Mouse (Mus musculus) limb, embryonic 14.5 days (tissue): ENCODE results near the gene Gna13. TPM values are rescaled to one million over a fixed set of nuclear protein-coding genes. Genes with fewer than 3 reads are reported as not detected.

Source experiments
- ATAC-seq: fragments of 200-750 bp; cut with Nextera tagmentation; 2 replicates; pipeline ENCODE4 v1.8.0; 2017; ENCODE audit warnings: low read depth, moderate number of reproducible peaks, moderate TSS enrichment; ENCODE audit not compliant: low FRiP score
- DNase-seq: peaks from one replicate; pipeline ENCODE4 v3.0.0-alpha.2; 2015; ENCODE audit warnings: low spot score
- H3K27ac ChIP-seq: fragments of 300-500 bp; sonication (generic); replicated peaks from 2 replicates; pipeline ENCODE4 v1.5.1; 2014; ENCODE audit warnings: low read depth, mild to moderate bottlenecking, low read length, moderate library complexity, mixed read lengths
- H3K27me3 ChIP-seq: fragments of 300-500 bp; sonication (generic); 2 replicates; pipeline ENCODE4 v1.6.1; 2014; ENCODE audit warnings: low read length, mixed read lengths; ENCODE audit not compliant: control insufficient read depth, insufficient read depth
- H3K36me3 ChIP-seq: fragments of 300-500 bp; sonication (generic); 2 replicates; pipeline ENCODE4 v1.6.1; 2014; ENCODE audit warnings: mild to moderate bottlenecking, low read length, moderate library complexity, mixed read lengths; ENCODE audit not compliant: control insufficient read depth, insufficient read depth
- H3K4me1 ChIP-seq: fragments of 300-500 bp; sonication (generic); 2 replicates; pipeline ENCODE4 v1.6.1; 2014; ENCODE audit warnings: antibody characterized with exemption, low read length, mixed read lengths; ENCODE audit not compliant: control insufficient read depth, insufficient read depth
- H3K4me2 ChIP-seq: fragments of 300-500 bp; sonication (generic); replicated peaks from 2 replicates; pipeline ENCODE4 v1.6.1; 2014; ENCODE audit warnings: low read depth, mild to moderate bottlenecking, low read length, moderate library complexity; ENCODE audit not compliant: severe bottlenecking
- H3K4me3 ChIP-seq: fragments of 300-500 bp; sonication (generic); replicated peaks from 2 replicates; pipeline ENCODE4 v1.5.1; 2014; ENCODE audit warnings: low read length
- H3K9ac ChIP-seq: fragments of 300-500 bp; sonication (generic); 2 replicates; pipeline ENCODE4 v1.6.1; 2014; ENCODE audit warnings: mild to moderate bottlenecking, low read depth, low read length, moderate library complexity; ENCODE audit not compliant: severe bottlenecking
- H3K9me3 ChIP-seq: fragments of 300-500 bp; sonication (generic); 2 replicates; pipeline ENCODE4 v1.6.1; 2016; ENCODE audit warnings: low read length; ENCODE audit not compliant: control insufficient read depth
- POLR2A ChIP-seq: fragments of 200-500 bp; IDR thresholded peaks from 2 replicates; pipeline ENCODE4 v1.8.0; 2012; ENCODE audit warnings: inconsistent platforms, mild to moderate bottlenecking, moderate library complexity, borderline replicate concordance; ENCODE audit not compliant: insufficient read depth, insufficient read length; ENCODE audit errors: extremely low read depth
- WGBS: fragments of 180-500 bp; shearing (Covaris S2); extraction: QIAGEN DNeasy Blood & Tissue Kit; methylation state at CpG from one replicate; pipeline ENCODE4 v1.1.7; 2014; 5-methylcytosine and 5-hydroxymethylcytosine counted together
- polyA plus RNA-seq, 2 experiments: library from polyadenylated mRNA; depleted of rRNA in 1 of 2; stranded (reverse) in 1 of 2; unstranded in 1 of 2; fragments of >200 nt; fragmentation: Nextera tagmentation in 1 of 2; extraction: Ambion mirVana in 1 of 2; gene quantifications; 2 replicates each; pipeline versions ENCODE4 v1.2.1 to v1.2.3; 2012 to 2014

Gene Gna13
- polyA plus RNA-seq, 2 experiments: 24.8 to 26.2 TPM

GRCm38 (mm10) chr11:109348408-109348807, 14.2 kb upstream of the Gna13 start:
- Histone ChIP-seq H3K9ac (no peak overlapping the region), H3K4me1 (peaks cover 6% of the 10 kb centered on the region), H3K36me3 (no peaks in the 10 kb centered on the region), H3K4me2 (no peak overlapping the region), H3K27me3 (no peaks in the 10 kb centered on the region), H3K9me3 (no peaks in the 10 kb centered on the region), H3K4me3 (no peak overlapping the region), H3K27ac (no peak overlapping the region)
- DNase-seq: no peak
- 73% methylated on average over 12 of the region's 12 CpGs for WGBS
- ATAC-seq: no peak
- no peak for TF ChIP-seq POLR2A

DNA sequence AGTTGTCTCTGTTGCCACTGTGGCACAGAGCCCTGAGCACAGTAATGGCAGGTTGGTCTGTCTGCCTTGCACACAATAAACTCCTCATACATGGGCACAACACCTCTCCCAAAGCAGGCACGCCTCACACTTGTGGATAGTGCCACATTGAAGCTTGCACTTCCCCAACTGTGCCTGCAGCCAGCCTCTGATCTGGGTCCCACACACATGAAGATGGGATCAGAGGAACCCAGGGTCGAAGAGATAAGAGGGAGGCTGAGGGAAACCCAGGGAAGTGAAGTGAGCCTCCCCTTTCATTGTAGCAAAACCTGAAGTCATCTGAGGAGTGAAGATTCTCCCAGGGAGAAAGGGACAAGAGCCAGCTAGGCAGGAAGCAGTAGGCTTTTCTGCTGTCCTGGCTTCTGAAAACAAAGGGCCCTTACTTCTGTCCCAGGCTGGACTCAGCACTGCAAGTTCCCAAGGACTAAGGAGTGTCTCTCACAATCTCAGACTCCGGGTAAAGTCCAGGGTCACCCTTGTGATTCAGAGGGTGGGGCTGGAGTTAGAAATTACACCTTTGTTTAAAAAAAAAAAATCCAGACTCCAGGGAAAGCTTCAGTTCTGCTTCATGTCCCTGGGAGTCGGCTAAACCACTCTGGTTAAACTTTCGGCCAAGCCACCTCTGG, 12.8 kb upstream of the Gna13 start:
- no peak overlapping the region for H3K9ac ChIP-seq
- no peak for TF ChIP-seq POLR2A
- no peaks in the 10 kb centered on the region for H3K27me3 ChIP-seq
- no peak overlapping the region for H3K4me3 ChIP-seq
- peaks cover 6% of the 10 kb centered on the region for H3K4me1 ChIP-seq
- ATAC-seq (no peak), DNase-seq (no peak)
- H3K4me2 ChIP-seq: no peak overlapping the region
- WGBS: 75% methylated on average over 5 of the region's 5 CpGs
- H3K27ac ChIP-seq: no peak overlapping the region
- H3K36me3 ChIP-seq: no peaks in the 10 kb centered on the region
- no peaks in the 10 kb centered on the region for H3K9me3 ChIP-seq

DNA sequence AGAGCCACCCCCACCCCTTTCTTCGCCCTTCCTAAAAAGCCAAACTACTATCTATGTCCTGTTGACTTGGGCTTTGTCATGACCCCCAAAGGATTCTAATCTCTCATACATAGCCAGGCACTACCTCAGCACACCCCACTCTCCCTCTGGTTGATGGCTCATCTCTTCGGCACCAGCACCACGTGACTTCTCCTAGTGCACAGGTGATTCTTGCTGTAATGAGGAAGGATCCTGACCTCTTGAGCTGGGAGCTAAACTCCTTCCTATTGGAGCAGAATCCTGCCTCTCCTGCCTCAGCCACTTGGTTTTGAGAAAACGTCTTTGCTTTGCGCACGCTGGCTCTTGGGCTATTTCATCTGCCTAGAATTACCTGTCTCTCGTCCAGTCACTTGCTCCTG, 12.3 kb upstream of the Gna13 start:
- Histone ChIP-seq H3K36me3 (no peaks in the 10 kb centered on the region), H3K27ac (no peak overlapping the region), H3K4me1 (peaks cover 6% of the 10 kb centered on the region), H3K9me3 (no peaks in the 10 kb centered on the region), H3K9ac (no peak overlapping the region), H3K4me2 (no peak overlapping the region), H3K4me3 (no peak overlapping the region), H3K27me3 (no peaks in the 10 kb centered on the region)
- TF ChIP-seq POLR2A: no peak
- ATAC-seq: no peak
- 83% methylated on average over 7 of the region's 7 CpGs for WGBS
- no peak for DNase-seq

DNA sequence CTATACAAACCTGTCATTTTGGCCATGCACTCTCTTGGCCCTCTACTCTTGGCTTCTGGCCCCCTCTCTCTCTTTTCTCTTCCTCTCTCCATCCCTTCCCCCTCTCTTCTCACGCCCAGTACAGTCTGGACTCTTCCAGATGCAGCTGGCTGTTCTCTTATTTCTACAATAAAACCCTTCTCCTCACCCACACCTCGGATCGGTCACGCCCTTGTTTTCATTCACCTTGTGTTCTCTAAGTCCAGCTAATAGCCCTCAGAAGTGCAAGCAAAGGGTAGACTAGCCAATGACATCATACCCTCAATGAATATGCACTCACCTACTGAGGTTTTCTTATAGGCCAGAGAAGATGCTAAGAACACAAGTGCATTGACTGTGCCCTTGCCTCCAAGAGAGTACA, 11.1 kb upstream of the Gna13 start:
- DNase-seq (no peak), ATAC-seq (no peak)
- no peaks in the 10 kb centered on the region for H3K27me3 ChIP-seq
- H3K4me1 ChIP-seq: peaks cover 6% of the 10 kb centered on the region
- no peak for TF ChIP-seq POLR2A
- no peak overlapping the region for H3K27ac ChIP-seq
- no peaks in the 10 kb centered on the region for H3K9me3 ChIP-seq
- H3K36me3 ChIP-seq: no peaks in the 10 kb centered on the region
- H3K9ac ChIP-seq: no peak overlapping the region
- H3K4me2 ChIP-seq: no peak overlapping the region
- 62% methylated on average over 4 of the region's 4 CpGs for WGBS
- no peak overlapping the region for H3K4me3 ChIP-seq

GRCm38 (mm10) chr11:109353391-109354235, 9.0 kb upstream of the Gna13 start:
- no peak overlapping the region for H3K9ac ChIP-seq
- no peak for TF ChIP-seq POLR2A
- 58% methylated on average over 12 of the region's 12 CpGs for WGBS
- H3K27me3 ChIP-seq: no peaks in the 10 kb centered on the region
- no peak overlapping the region for H3K4me3 ChIP-seq
- ATAC-seq (no peak), DNase-seq (no peak)
- no peaks in the 10 kb centered on the region for H3K4me1 ChIP-seq
- H3K27ac ChIP-seq: no peak overlapping the region
- no peaks in the 10 kb centered on the region for H3K9me3 ChIP-seq
- H3K4me2 ChIP-seq: no peak overlapping the region
- H3K36me3 ChIP-seq: no peaks in the 10 kb centered on the region
